Mouse (Mus musculus): ENCODE measurements around the gene Gm20388. TPM values are rescaled to one million over a fixed set of nuclear protein-coding genes. Genes with fewer than 3 reads are reported as not detected.
A peak's percentile ranks its signal among the peaks of the same experiment; 100 is the strongest.

The Gm20388 gene
- polyA plus RNA-seq, 1 experiment from 2014 or later: not detected

DNA sequence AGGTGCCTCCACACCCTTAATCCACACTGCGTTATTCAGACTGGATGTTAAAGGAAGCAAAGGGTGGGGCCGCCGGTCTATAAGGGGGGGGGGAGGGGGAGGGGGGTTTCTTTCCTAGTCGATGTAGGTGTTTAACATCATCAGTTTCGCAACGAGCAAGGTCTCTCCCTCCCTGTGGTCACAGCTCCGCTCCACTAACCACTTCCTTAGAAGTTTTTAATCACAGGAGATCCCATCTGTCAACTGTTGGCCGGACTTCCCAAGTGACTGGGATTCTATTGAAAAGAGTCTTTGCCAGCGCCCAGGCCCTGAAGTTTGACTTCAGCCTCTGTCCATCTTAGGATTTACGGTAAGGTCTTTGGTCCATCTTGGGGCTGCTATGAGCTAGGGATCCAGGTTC is 1303.0 kb downstream of the Gm20388 start:
- Histone ChIP-seq H3K4me1 (replicated peaks) (no peaks in the 10 kb centered on the region), H3K27ac (no peak overlapping the region), H3K36me3 (no peaks in the 10 kb centered on the region), H3K4me3 (no peak overlapping the region), H3K9ac (no peak overlapping the region), H3K9me3 (replicated peaks) (no peaks in the 10 kb centered on the region), H3K4me2 (no peak overlapping the region), H3K27me3 (no peaks in the 10 kb centered on the region)
- WGBS: 50% methylated on average over 10 of the region's 10 CpGs
- no peak for ATAC-seq (replicated peaks; ENCODE audit: insufficient number of reproducible peaks, insufficient read depth, low FRiP score, low read depth)

DNA sequence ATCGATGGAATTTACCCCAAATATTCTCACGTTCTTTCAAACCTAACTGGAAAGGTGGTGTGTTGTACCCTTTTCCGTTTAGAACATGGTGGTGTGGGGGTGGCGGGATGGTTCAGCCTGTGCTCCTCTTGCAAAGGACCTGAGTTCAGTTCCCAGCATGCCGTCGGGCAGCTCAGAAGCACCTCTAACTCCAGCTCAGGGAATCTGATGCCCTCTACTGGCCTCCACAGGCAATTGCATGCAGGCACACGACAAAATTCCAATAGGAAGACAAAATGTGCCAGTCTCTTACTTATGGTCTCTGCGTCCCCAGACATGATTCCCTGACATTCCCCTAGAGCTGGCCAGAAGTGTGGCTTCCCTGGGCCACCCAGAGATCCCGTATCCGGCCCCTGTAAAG is 1304.3 kb downstream of the Gm20388 start:
- ATAC-seq (replicated peaks; ENCODE audit: insufficient number of reproducible peaks, insufficient read depth, low FRiP score, low read depth): no peak
- 79% methylated on average over 10 of the region's 10 CpGs for WGBS

DNA sequence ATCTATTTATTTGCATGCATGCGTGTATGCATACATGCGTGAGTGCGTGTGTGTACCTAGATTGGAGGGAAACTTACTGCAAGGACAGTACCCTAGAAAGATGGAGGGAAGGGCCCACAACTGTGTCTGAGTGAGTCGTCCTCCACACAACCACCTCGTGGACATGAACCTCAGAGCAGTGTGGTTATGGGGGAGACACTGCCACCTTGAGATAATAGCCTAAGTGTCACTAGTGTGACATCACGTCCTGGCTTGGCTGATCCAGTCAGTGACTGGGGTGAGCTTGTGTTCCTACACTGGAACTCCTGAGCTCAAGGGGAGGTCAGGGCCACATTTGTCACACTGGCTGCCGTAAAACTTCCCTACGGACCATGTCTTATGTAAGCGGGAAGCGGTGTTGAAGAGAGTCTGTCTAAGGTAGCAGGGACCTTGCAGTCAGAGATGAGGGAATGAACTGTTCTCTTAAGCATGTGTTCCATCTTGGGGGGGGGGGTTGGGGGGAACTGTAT is 1305.9 kb downstream of the Gm20388 start:
- ATAC-seq (replicated peaks; ENCODE audit: insufficient number of reproducible peaks, insufficient read depth, low FRiP score, low read depth): no peak
- H3K27me3 ChIP-seq: peaks cover 9% of the 10 kb centered on the region

More for the DNA sequence above, 1304.3 kb downstream of the Gm20388 start:
- no peak overlapping the region for H3K9ac ChIP-seq
- no peak overlapping the region for H3K27ac ChIP-seq
- no peak overlapping the region for H3K4me3 ChIP-seq
- H3K27me3 ChIP-seq: peaks cover 2% of the 10 kb centered on the region; the same call in 1 of the 2 replicates
- no peaks in the 10 kb centered on the region for H3K36me3 ChIP-seq
- H3K9me3 ChIP-seq (replicated peaks): no peaks in the 10 kb centered on the region
- no peak overlapping the region for H3K4me2 ChIP-seq
- H3K4me1 ChIP-seq (replicated peaks): peaks cover 3% of the 10 kb centered on the region

DNA sequence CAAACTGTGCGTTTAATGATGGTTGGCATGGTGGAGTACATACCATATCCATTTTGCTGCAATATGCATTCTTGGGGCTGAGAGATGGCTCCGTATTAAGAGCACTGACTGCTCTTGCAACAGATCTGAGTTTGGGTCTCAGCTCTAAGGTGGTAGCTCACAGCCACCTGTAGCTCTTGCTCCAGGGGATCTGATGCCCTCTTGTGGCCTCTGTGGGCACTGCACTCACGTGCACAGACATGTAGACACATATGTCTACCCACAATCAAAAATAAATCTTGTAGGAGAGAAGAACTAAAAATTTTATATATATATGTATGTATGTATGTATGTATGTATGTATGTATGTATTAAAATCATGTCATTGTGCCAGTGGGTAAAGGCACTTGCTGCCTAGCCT is 1307.8 kb downstream of the Gm20388 start:
- Histone ChIP-seq H3K4me1 (replicated peaks) (peaks cover 7% of the 10 kb centered on the region), H3K4me3 (no peak overlapping the region), H3K9ac (no peak overlapping the region), H3K27me3 (peaks cover 20% of the 10 kb centered on the region), H3K9me3 (replicated peaks) (no peaks in the 10 kb centered on the region), H3K27ac (no peak overlapping the region), H3K4me2 (no peak overlapping the region), H3K36me3 (no peaks in the 10 kb centered on the region)
- 82% methylated on average over 3 of the region's 3 CpGs for WGBS
- ATAC-seq (replicated peaks; ENCODE audit: insufficient number of reproducible peaks, insufficient read depth, low FRiP score, low read depth): no peak

More for the DNA sequence above, 1305.9 kb downstream of the Gm20388 start:
- Histone ChIP-seq H3K36me3 (no peaks in the 10 kb centered on the region), H3K27ac (no peak overlapping the region), H3K4me3 (no peak overlapping the region), H3K9ac (no peak overlapping the region), H3K4me1 (replicated peaks) (peaks cover 7% of the 10 kb centered on the region), H3K4me2 (no peak overlapping the region), H3K9me3 (replicated peaks) (no peaks in the 10 kb centered on the region)
- WGBS: 83% methylated on average over 10 of the region's 10 CpGs

DNA sequence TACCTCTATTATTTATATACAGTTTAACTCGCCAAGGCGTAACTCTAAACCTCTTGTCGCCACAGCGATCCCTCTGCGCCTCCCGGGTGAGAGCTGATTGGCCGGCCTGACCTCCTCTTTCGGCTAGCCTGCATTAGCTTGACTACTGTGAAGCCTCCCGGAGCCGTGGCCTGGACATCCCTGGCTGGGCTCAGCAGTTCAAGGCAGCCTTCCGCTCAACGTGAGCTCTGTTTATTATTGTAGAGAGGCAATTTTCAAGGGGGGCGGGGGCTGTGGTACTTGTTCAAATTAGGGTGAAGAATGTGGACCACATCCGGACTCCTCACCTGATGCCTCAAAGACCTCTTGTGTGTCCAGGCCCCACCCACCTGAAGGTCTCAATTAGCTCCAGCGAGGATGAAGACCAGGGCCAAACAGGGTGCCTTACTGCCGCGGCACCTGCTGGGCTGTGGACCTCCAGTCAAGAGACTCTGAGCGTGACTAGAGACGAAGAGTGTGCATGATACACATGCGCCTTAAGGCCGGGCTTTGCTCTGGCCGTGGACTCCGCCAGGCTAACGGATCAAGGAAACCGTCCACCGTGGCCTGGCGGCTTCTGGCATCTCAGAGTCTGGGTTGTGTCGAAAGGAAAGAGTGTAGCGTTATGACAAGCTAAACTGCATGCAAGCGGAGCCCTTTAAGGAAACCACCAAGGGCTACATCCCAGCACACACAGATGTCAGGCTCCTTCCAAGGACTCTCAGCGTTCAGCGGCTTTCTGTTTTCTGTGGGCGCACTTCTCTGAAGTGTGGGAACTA is 1309.7 kb downstream of the Gm20388 start:
- 0 out of 2 replicates have a peak, but pooled peaks have one; percentile 18 for ATAC-seq (replicated peaks; ENCODE audit: insufficient number of reproducible peaks, insufficient read depth, low FRiP score, low read depth)

DNA sequence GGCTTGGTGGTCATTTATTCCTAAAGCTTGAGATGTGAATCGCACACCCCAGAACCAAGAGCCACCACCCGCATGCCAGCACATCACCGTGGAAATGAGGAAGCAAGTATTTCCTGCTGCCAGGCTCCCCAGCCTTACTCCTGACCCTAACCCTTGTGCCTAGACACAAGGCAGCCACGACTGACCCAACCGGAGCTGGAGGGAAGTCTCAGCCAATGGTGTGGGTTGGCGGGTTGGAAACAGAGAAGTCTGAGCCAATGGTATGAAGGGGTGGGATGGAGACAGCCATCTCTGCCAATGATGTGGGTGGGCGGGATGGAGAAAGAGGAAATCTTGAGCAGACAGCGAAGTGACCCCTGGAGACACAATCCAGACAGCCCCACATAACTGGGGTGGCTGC is 1314.1 kb downstream of the Gm20388 start:
- no peaks in the 10 kb centered on the region for H3K9me3 ChIP-seq (replicated peaks)
- no peak overlapping the region for H3K27ac ChIP-seq
- peaks cover 34% of the 10 kb centered on the region for H3K27me3 ChIP-seq
- no peaks in the 10 kb centered on the region for H3K36me3 ChIP-seq
- 59% methylated on average over 8 of the region's 8 CpGs for WGBS
- peaks cover 11% of the 10 kb centered on the region for H3K4me1 ChIP-seq (replicated peaks)
- ATAC-seq (replicated peaks; ENCODE audit: insufficient number of reproducible peaks, insufficient read depth, low FRiP score, low read depth): no peak
- H3K4me3 ChIP-seq: no peak overlapping the region
- no peak overlapping the region for H3K4me2 ChIP-seq
- no peak overlapping the region for H3K9ac ChIP-seq

More for the DNA sequence above, 1309.7 kb downstream of the Gm20388 start:
- H3K27ac ChIP-seq: no peak overlapping the region
- H3K4me2 ChIP-seq: peak overlapping the region; percentile 24; the same call in 1 of the 2 replicates
- no peak overlapping the region for H3K4me3 ChIP-seq
- H3K36me3 ChIP-seq: no peaks in the 10 kb centered on the region
- H3K9ac ChIP-seq: no peak overlapping the region
- peaks cover 23% of the 10 kb centered on the region for H3K27me3 ChIP-seq
- H3K4me1 ChIP-seq (replicated peaks): peaks cover 7% of the 10 kb centered on the region
- 37% methylated on average over 33 of the region's 33 CpGs for WGBS
- no peaks in the 10 kb centered on the region for H3K9me3 ChIP-seq (replicated peaks)

DNA sequence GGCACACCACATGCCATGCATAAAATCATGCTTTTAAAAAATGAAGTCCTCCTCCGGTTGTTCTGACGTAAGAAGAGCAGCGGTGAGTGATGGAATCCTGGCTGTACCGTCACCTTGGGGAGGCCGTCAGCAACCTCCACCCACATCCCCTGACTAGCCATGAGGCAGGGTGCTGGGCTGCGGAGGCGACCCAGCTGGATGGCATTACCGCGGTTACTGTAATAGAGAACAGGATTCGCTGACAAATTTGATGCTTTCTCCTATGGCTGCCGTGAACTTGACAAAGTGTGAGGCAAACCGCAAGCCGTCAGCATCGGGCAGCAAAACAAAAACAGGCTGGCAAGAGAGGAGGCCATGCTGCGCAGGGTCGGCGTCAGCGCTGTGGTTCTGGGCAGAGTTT is 1317.1 kb downstream of the Gm20388 start:
- Histone ChIP-seq H3K27ac (no peak overlapping the region), H3K36me3 (no peaks in the 10 kb centered on the region), H3K9me3 (replicated peaks) (no peaks in the 10 kb centered on the region), H3K9ac (no peak overlapping the region), H3K4me3 (no peak overlapping the region), H3K4me2 (no peak overlapping the region), H3K27me3 (peaks cover 21% of the 10 kb centered on the region), H3K4me1 (replicated peaks) (peaks cover 6% of the 10 kb centered on the region; the same call in 1 of the 2 replicates)
- 75% methylated on average over 18 of the region's 18 CpGs for WGBS
- ATAC-seq (replicated peaks; ENCODE audit: insufficient number of reproducible peaks, insufficient read depth, low FRiP score, low read depth): no peak

DNA sequence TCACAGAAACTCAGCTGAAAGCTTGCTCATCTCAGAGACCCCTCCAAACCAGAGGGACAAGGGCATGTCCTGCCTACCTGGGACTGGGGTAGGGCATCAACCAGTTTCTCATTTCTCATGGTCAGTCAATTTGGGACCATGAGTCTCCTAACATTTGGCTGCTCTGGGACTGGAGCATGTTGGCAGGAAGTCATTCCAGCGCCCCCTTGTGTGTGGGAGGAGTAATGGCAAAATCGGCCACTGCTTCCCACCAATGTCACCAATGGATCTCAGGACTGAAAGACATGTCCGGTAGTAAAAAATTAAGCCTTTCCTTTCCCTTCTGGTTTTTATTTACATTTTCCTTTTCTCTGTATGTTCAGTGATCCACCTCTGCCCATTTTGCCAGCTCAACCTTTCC is 1318.3 kb downstream of the Gm20388 start:
- H3K9me3 ChIP-seq (replicated peaks): no peaks in the 10 kb centered on the region
- no peak overlapping the region for H3K27ac ChIP-seq
- peaks cover 6% of the 10 kb centered on the region; the same call in 1 of the 2 replicates for H3K4me1 ChIP-seq (replicated peaks)
- H3K27me3 ChIP-seq: peaks cover 12% of the 10 kb centered on the region; the same call in 1 of the 2 replicates
- H3K4me2 ChIP-seq: no peak overlapping the region
- H3K9ac ChIP-seq: no peak overlapping the region
- no peak for ATAC-seq (replicated peaks; ENCODE audit: insufficient number of reproducible peaks, insufficient read depth, low FRiP score, low read depth)
- H3K36me3 ChIP-seq: no peaks in the 10 kb centered on the region
- WGBS: 60% methylated on average over 3 of the region's 3 CpGs
- H3K4me3 ChIP-seq: no peak overlapping the region

DNA sequence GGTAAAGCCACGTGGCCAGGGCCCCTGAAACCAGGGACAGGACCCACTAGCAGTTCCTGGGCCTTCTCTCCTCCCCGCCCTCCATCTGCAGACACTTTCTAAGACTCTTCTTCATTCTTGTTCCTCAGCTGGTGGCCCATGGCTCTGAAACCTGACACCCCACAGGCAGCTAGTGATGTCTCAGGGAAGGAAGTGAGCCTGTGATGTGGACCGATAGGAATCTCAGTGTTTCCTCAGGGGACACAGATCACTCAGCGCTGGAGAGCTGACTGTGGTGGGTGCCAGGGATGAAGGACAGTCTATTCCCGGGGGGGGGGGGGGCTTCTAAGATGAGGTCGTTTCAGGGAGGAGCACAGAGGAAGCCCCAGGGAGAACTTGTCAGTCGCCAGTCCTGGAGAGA is 1318.9 kb downstream of the Gm20388 start:
- Histone ChIP-seq H3K36me3 (no peaks in the 10 kb centered on the region), H3K9ac (no peak overlapping the region), H3K4me2 (no peak overlapping the region), H3K27me3 (peaks cover 12% of the 10 kb centered on the region; the same call in 1 of the 2 replicates), H3K27ac (no peak overlapping the region), H3K4me1 (replicated peaks) (peaks cover 6% of the 10 kb centered on the region; the same call in 1 of the 2 replicates), H3K4me3 (no peak overlapping the region), H3K9me3 (replicated peaks) (no peaks in the 10 kb centered on the region)
- ATAC-seq (replicated peaks; ENCODE audit: insufficient number of reproducible peaks, insufficient read depth, low FRiP score, low read depth): no peak
- 29% methylated on average over 7 of the region's 7 CpGs for WGBS

DNA sequence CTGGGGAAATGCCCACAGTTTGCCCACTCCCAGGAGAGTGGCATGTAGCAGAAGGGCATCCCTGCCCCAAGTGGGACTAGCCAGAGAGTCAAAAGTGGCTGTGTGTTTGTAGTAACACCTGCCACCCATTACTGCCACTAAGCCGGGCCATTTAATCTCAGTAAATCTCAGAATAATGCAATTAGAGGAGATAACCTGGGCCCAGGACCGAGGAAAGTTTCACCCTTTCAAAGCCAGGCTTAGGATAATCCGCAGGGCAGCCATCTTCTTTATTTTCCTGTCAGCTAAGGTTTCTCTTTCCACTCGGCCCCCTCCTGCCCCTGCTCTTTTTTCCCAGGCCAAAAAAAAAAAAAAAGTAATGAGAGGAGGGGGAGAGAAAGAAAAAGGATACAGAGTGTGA is 1322.6 kb downstream of the Gm20388 start:
- H3K9ac ChIP-seq: no peak overlapping the region
- 39% methylated on average over 4 of the region's 4 CpGs for WGBS
- ATAC-seq (replicated peaks; ENCODE audit: insufficient number of reproducible peaks, insufficient read depth, low FRiP score, low read depth): no peak

DNA sequence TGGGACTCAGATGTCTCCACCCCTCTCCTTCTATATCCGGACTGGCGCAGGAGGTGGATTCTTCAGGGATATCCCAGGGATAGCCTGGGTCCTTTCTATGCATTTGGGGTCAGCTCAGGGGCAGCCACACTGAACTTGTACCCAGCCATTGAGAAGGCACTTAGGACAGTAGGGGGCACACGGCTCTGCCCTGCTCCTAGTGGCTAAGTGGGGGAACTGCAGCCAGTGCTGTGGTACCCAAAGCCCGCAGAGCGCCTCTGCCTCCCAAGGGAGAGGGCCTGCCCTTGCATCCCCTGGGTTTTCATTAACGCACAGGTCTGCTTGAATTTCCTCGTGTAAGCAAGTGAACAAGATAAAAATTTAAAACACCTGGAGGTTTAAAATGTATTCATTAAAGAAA is 1324.3 kb downstream of the Gm20388 start:
- Histone ChIP-seq H3K4me3 (no peak overlapping the region), H3K27ac (no peak overlapping the region), H3K9me3 (replicated peaks) (no peaks in the 10 kb centered on the region), H3K4me2 (no peak overlapping the region), H3K9ac (no peak overlapping the region), H3K27me3 (no peaks in the 10 kb centered on the region), H3K36me3 (no peaks in the 10 kb centered on the region), H3K4me1 (replicated peaks) (peaks cover under 1% of the 10 kb centered on the region; the same call in 1 of the 2 replicates)
- ATAC-seq (replicated peaks; ENCODE audit: insufficient number of reproducible peaks, insufficient read depth, low FRiP score, low read depth): no peak; the same call in 1 of the 2 replicates
- 67% methylated on average over 7 of the region's 7 CpGs for WGBS

More for the DNA sequence above, 1322.6 kb downstream of the Gm20388 start:
- H3K4me1 ChIP-seq (replicated peaks): peaks cover 6% of the 10 kb centered on the region; the same call in 1 of the 2 replicates
- H3K4me3 ChIP-seq: no peak overlapping the region
- no peaks in the 10 kb centered on the region for H3K36me3 ChIP-seq
- H3K27me3 ChIP-seq: no peaks in the 10 kb centered on the region
- no peak overlapping the region for H3K4me2 ChIP-seq
- no peak overlapping the region for H3K27ac ChIP-seq
- H3K9me3 ChIP-seq (replicated peaks): no peaks in the 10 kb centered on the region
